Mouse (Mus musculus) CH12.LX (cell line): ENCODE results near the gene Tnik. TPM values are rescaled to one million over a fixed set of nuclear protein-coding genes. Genes with fewer than 3 reads are reported as not detected.

Source experiments
- DNase-seq: peaks from one replicate; pipeline ENCODE4 v3.0.0-alpha.2; 2013; ENCODE audit errors: extremely low read depth
- H3K27ac ChIP-seq: 2 replicates; pipeline ENCODE4 v1.5.1; 2012; ENCODE audit warnings: low read depth, mild to moderate bottlenecking, control low read depth, moderate library complexity; ENCODE audit not compliant: insufficient read depth
- H3K27me3 ChIP-seq: replicated peaks from 2 replicates; pipeline ENCODE3; 2012; ENCODE audit warnings: inconsistent platforms
- H3K36me3 ChIP-seq, 2 experiments: replicated peaks in 1 of 2; 2 replicates each; pipeline versions ENCODE3 to v1.6.1; 2012; ENCODE audit warnings: inconsistent platforms in 1 of 2, low read length in 1 of 2, mild to moderate bottlenecking in 1 of 2, mixed read lengths in 1 of 2, moderate library complexity in 1 of 2; ENCODE audit not compliant: control insufficient read depth in 1 of 2, insufficient read depth in 1 of 2
- H3K4me1 ChIP-seq, 2 experiments: 2 replicates each; pipeline ENCODE4 v1.6.1; 2012; ENCODE audit warnings: inconsistent platforms in 1 of 2, moderate library complexity in 1 of 2; ENCODE audit not compliant: insufficient read depth in 2 of 2, control insufficient read depth in 1 of 2
- H3K4me2 ChIP-seq: 2 replicates; pipeline ENCODE4 v1.6.1; 2012; ENCODE audit warnings: low read depth, mild to moderate bottlenecking, control low read depth; ENCODE audit not compliant: poor library complexity, insufficient read depth, severe bottlenecking
- H3K4me3 ChIP-seq, 3 experiments: fragments of 150-350 bp in 1 of 3; sonication (generic) in 1 of 3; replicated peaks in 1 of 3; 2 replicates each; pipeline versions ENCODE3 to v1.5.1; 2011 to 2012; ENCODE audit warnings: low read depth in 2 of 3, low read length in 2 of 3, mild to moderate bottlenecking in 2 of 3, moderate library complexity in 2 of 3, control low read depth in 1 of 3, improper control_type of control experiment in 1 of 3, inconsistent platforms in 1 of 3, mixed read lengths in 1 of 3; ENCODE audit not compliant: poor library complexity in 1 of 3
- H3K79me2 ChIP-seq: replicated peaks from 2 replicates; pipeline ENCODE4 v1.6.1; 2012; ENCODE audit warnings: mild to moderate bottlenecking, moderate library complexity; ENCODE audit not compliant: control insufficient read depth, poor library complexity, insufficient read depth, severe bottlenecking; ENCODE audit errors: extremely low read depth
- H3K9ac ChIP-seq: 2 replicates; pipeline ENCODE4 v1.6.1; 2012; ENCODE audit warnings: low read depth, mild to moderate bottlenecking, control low read depth, moderate library complexity; ENCODE audit not compliant: insufficient read depth
- H3K9me3 ChIP-seq: replicated peaks from 2 replicates; pipeline ENCODE3; 2012; ENCODE audit warnings: low read length, inconsistent platforms, mixed read lengths
- BHLHE40 ChIP-seq: IDR thresholded peaks from 2 replicates; pipeline ENCODE4 v1.6.1; 2011; ENCODE audit warnings: mild to moderate bottlenecking, low read depth, low read length, improper control_type of control experiment
- CHD1 ChIP-seq: IDR thresholded peaks from 2 replicates; pipeline ENCODE4 v1.6.1; 2012; ENCODE audit warnings: low read depth, low read length, improper control_type of control experiment, inconsistent platforms
- CTCF ChIP-seq, 2 experiments: IDR thresholded peaks in 1 of 2; conservative IDR thresholded peaks in 1 of 2; 2 replicates each; pipeline ENCODE4 v1.5.1; 2011 to 2012; ENCODE audit warnings: low read depth in 2 of 2, low read length in 2 of 2, improper control_type of control experiment in 1 of 2, inconsistent platforms in 1 of 2, mild to moderate bottlenecking in 1 of 2, moderate library complexity in 1 of 2
- E2F4 ChIP-seq: IDR thresholded peaks from 2 replicates; pipeline ENCODE4 v1.6.1; 2011; ENCODE audit warnings: low read depth, low read length, improper control_type of control experiment; ENCODE audit not compliant: insufficient replicate concordance
- ELF1 ChIP-seq: IDR thresholded peaks from 2 replicates; pipeline ENCODE4 v1.6.1; 2014; ENCODE audit warnings: low read depth, mild to moderate bottlenecking, inconsistent platforms, low read length, improper control_type of control experiment
- ETS1 ChIP-seq: conservative IDR thresholded peaks from 2 replicates; pipeline ENCODE4 v1.6.1; 2012; ENCODE audit warnings: low read depth, mild to moderate bottlenecking, inconsistent platforms, low read length, improper control_type of control experiment, moderate library complexity
- HCFC1 ChIP-seq: IDR thresholded peaks from 2 replicates; pipeline ENCODE4 v1.6.1; 2012; ENCODE audit warnings: low read depth, mild to moderate bottlenecking, inconsistent platforms, low read length, improper control_type of control experiment
- JUN ChIP-seq: IDR thresholded peaks from 2 replicates; pipeline ENCODE4 v1.6.1; 2011; ENCODE audit warnings: low read depth, mild to moderate bottlenecking, low read length, improper control_type of control experiment, moderate library complexity; ENCODE audit not compliant: insufficient read depth
- KAT2A ChIP-seq: IDR thresholded peaks from 2 replicates; pipeline ENCODE4 v1.6.1; 2012; ENCODE audit warnings: low read length, improper control_type of control experiment, inconsistent platforms; ENCODE audit not compliant: insufficient replicate concordance
- MAFK ChIP-seq: IDR thresholded peaks from 2 replicates; pipeline ENCODE4 v1.6.1; 2011; ENCODE audit warnings: low read length, improper control_type of control experiment; ENCODE audit not compliant: insufficient replicate concordance
- MAZ ChIP-seq: IDR thresholded peaks from 2 replicates; pipeline ENCODE4 v1.6.1; 2012; ENCODE audit warnings: low read depth, mild to moderate bottlenecking, inconsistent platforms, low read length, improper control_type of control experiment, moderate library complexity
- MEF2A ChIP-seq: IDR thresholded peaks from 2 replicates; pipeline ENCODE4 v1.6.1; 2014; ENCODE audit warnings: low read depth, mild to moderate bottlenecking, inconsistent platforms, low read length, improper control_type of control experiment, borderline replicate concordance
- MYC ChIP-seq: IDR thresholded peaks from 2 replicates; pipeline ENCODE4 v1.6.1; 2011; ENCODE audit warnings: low read depth, mild to moderate bottlenecking, improper control_type of control experiment, low read length
- NELFE ChIP-seq: IDR thresholded peaks from 2 replicates; pipeline ENCODE4 v1.6.1; 2011; ENCODE audit warnings: low read depth, low read length, improper control_type of control experiment
- PAX5 ChIP-seq: IDR thresholded peaks from 2 replicates; pipeline ENCODE4 v1.6.1; 2012; ENCODE audit warnings: low read length, inconsistent platforms, mixed read lengths
- POLR2A ChIP-seq: IDR thresholded peaks from 2 replicates; pipeline ENCODE4 v1.6.1; 2011; ENCODE audit warnings: low read depth, mild to moderate bottlenecking, improper control_type of control experiment, low read length
- SMC3 ChIP-seq: IDR thresholded peaks from 2 replicates; pipeline ENCODE4 v1.6.1; 2011; ENCODE audit warnings: low read depth, low read length, improper control_type of control experiment
- TCF12 ChIP-seq: IDR thresholded peaks from 2 replicates; pipeline ENCODE4 v1.6.1; 2014; ENCODE audit warnings: low read depth, mild to moderate bottlenecking, inconsistent platforms, low read length, improper control_type of control experiment
- UBTF ChIP-seq: IDR thresholded peaks from 2 replicates; pipeline ENCODE4 v1.6.1; 2012; ENCODE audit warnings: low read depth, mild to moderate bottlenecking, inconsistent platforms, low read length, improper control_type of control experiment, moderate library complexity
- USF2 ChIP-seq: conservative IDR thresholded peaks from 2 replicates; pipeline ENCODE4 v1.6.1; 2011; ENCODE audit warnings: low read depth, low read length, improper control_type of control experiment
- ZNF384 ChIP-seq: IDR thresholded peaks from 2 replicates; pipeline ENCODE4 v1.6.1; 2012; ENCODE audit warnings: low read depth, low read length, improper control_type of control experiment, inconsistent platforms
- dilution Hi-C: fragments of 300-500 bp; cut with MboI; formaldehyde crosslinking; loops from 2 replicates; pipeline ENCODE4 v1.14.3; 2020; ENCODE audit warnings: low sequenced_read_pairs; ENCODE audit not compliant: extremely low pct_unique_long_range_greater_than_20kb, extremely low pct_ligation_motif_present
- in situ Hi-C: fragments of 300-500 bp; cut with MboI; formaldehyde crosslinking; loops from 3 replicates; pipeline ENCODE4 v1.14.3; 2019; ENCODE audit warnings: low sequenced_read_pairs, low pct_ligation_motif_present, low pct_unique_long_range_greater_than_20kb, mixed read lengths
- polyA plus RNA-seq: library from polyadenylated mRNA; unstranded; fragments of >175 nt; gene quantifications from 2 replicates; pipeline ENCODE4 v1.2.1, GENCODE M21; 2012; ENCODE audit warnings: low read depth; ENCODE audit not compliant: insufficient read length
- total RNA-seq, 2 experiments: library from RNA; depleted of rRNA; stranded (reverse); fragments of 300-350 nt in 1 of 2; fragments of >200 nt in 1 of 2; gene quantifications; 2 replicates each; pipeline ENCODE4 v1.2.3; 2012 to 2014

Gene Tnik
- total and polyA plus RNA-seq, 3 experiments = 0.08 TPM; not detected in 2

DNA sequence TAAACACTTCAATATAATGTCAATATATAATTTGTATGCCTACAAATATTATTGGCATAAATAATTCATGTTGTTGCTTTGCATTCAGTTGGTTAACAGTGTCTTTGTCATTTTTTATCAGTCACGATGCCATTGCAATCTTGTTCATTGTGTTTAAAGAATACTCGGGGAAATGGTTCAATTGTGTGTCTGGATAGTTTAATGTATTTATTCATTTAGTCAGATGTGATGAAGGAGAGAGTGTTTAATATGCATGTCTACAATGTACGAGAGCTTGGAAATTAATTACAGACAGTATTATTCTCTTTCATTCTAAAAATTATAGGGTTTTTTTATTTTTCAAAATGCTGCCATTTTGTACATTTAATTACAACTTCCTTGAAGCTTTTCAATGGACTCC lies 190.4 kb downstream of the Tnik start:
- no peak for DNase-seq
- H3K4me2 ChIP-seq = no peak overlapping the region
- H3K9me3 ChIP-seq = peaks cover 51% of the 10 kb centered on the region
- no peak overlapping the region for H3K9ac ChIP-seq
- dilution Hi-C loops (no loop called here), in situ Hi-C loops (no loop called here)
- H3K36me3 ChIP-seq = no peaks in the 10 kb centered on the region
- H3K4me3 ChIP-seq = no peak overlapping the region
- no peak overlapping the region for H3K27ac ChIP-seq
- no peaks in the 10 kb centered on the region for H3K4me1 ChIP-seq
- no peaks in the 10 kb centered on the region for H3K79me2 ChIP-seq
- TF ChIP-seq MAFK (no peak), MEF2A (no peak), SMC3 (no peak), UBTF (no peak), KAT2A (no peak), HCFC1 (no peak), E2F4 (no peak), MYC (no peak), ZNF384 (no peak), ETS1 (no peak), JUN (no peak), CHD1 (no peak)
- TF ChIP-seq, all 38 proteins: peak for 0
- no peaks in the 10 kb centered on the region for H3K27me3 ChIP-seq

- no peaks in the 10 kb centered on the region for H3K27me3 ChIP-seq
- H3K9me3 ChIP-seq = peaks cover 58% of the 10 kb centered on the region
- TF ChIP-seq NELFE = no peak
- TF ChIP-seq USF2 = no peak
- no peak for TF ChIP-seq E2F4
- no peak for TF ChIP-seq BHLHE40
- no peak for TF ChIP-seq MEF2A
- TF ChIP-seq MAZ = no peak
- no peak for TF ChIP-seq CTCF (conservative IDR thresholded peaks at IDR 0.05 in 1 of 2, IDR thresholded peaks at IDR 0.05 in 1 of 2; ENCODE audit: low read depth in 2 of 2, low read length in 2 of 2)
- TF ChIP-seq ELF1 = no peak
- TF ChIP-seq SMC3 = no peak
- TF ChIP-seq UBTF = no peak
- no peak for TF ChIP-seq PAX5
- no peak for TF ChIP-seq CHD1
- no peak for TF ChIP-seq MYC
- TF ChIP-seq TCF12 = no peak
- no peak for TF ChIP-seq POLR2A
- H3K9ac ChIP-seq = no peak overlapping the region
- dilution Hi-C loops (no loop called here), in situ Hi-C loops (no loop called here)
- no peaks in the 10 kb centered on the region for H3K4me1 ChIP-seq
- no peak overlapping the region for H3K4me2 ChIP-seq
- no peaks in the 10 kb centered on the region for H3K36me3 ChIP-seq
- H3K27ac ChIP-seq = no peak overlapping the region
- no peaks in the 10 kb centered on the region for H3K79me2 ChIP-seq
- DNase-seq = no peak
- no peak overlapping the region for H3K4me3 ChIP-seq
These were observed 193.8 kb downstream of the Tnik start for GRCm38 (mm10) chr3:28456842-28457241.
